Mouse (Mus musculus) spleen, postnatal 4 days (tissue): ENCODE results near the gene Pbx1.

Experiments used
- DNase-seq, 2 experiments: peaks; one replicate each; pipeline ENCODE4 v3.0.0; 2022; ENCODE audit warnings: low spot score in 2 of 2

Pbx1 gene

DNA sequence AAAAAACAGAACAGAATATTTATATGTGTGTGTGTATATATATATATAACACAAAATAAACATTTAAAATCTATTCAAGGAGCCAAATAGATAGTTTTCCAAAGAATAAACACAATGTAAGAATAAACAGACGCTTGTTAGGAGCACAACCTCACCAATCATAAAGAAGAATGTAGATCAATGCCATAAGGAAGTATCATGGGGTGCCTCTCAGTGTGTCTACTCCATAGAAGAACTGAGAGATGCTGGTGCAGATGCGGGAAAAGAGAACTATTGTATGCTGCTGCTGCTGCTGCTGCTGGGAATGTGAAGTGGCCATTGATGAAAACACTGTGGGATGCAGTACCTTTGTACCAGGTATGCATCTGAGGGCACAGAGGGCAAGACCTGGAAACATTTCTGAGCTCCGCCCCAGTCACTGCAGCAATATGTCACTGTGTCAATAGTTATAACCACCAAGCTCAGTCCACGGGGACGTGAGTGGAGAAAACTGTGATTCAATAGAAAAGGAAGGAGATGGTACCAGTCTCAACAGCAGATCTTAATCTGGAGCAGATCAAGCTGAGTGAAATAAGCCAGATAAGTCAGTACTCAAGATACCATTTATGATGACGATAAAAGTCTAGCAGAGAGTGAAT is 361.7 kb downstream of the Pbx1 start:
- no peak for DNase-seq

DNA sequence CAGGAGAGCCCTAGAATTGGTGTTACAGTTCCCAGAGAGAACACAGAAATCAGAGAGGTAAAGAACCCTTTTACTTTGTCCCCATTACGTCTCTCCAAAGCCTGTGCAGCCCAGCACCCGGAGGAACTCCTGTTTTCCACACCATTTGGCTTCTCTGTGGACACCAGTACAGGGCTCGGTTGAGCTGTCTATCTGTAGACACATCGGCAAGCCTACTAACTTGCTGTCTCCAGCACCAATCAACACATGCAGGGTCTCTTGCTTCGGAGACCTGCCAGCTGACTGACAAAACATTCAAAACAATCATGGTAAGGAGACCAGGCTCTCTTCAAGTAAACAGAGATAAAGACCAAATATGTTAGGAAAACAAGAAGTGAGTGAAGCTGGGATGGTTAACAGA is 362.3 kb downstream of the Pbx1 start:
- no peak for DNase-seq
